ENCODE assay signal across 9 mouse cellular contexts in the genomic region with DNA sequence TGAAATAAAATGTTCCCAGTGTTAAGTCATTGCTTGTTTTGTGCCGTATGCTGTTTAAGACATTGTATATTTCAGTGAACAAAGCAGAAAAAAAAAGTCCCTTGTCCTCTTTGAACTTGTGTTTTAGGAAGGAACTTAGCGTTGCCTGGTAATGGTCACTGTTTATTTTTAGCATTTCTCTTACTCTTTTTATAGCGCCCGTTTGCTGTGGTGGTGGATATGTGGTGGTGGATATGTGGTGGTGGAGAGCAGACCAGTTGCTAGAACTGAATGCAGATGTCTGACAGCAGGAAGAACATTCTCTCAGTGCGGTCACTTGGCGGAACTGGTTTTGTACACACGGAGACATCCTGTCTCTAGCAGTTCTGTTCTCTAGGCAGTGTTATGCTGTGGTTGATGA. TPM values are rescaled to one million over a fixed set of nuclear protein-coding genes. Genes with fewer than 3 reads are reported as not detected.
DNase-seq lines count a peak whose midpoint lies in the region; ATAC-seq and TF ChIP-seq lines count a peak whose summit lies in the region.
"Had no signal": no experiment of that assay in that cellular context is flagged by ENCODE, and none has a peak within 500 bp of the region (broad histone marks: within the 10 kb centered on the region; RNA-seq: fewer than 3 reads in every experiment).

No protein-coding gene starts in this region.

- peaks cover 33% of the 10 kb centered on the region for H3K36me3 ChIP-seq in lung, embryonic 15.5 days
- H3K36me3 ChIP-seq in stomach, postnatal 0 days (ENCODE audit: control insufficient read depth, insufficient read depth, low read length): peaks cover 15% of the 10 kb centered on the region

- H3K4me1 ChIP-seq in lung, embryonic 15.5 days: no peaks in the 10 kb centered on the region
- no peaks in the 10 kb centered on the region for H3K4me1 ChIP-seq in stomach, postnatal 0 days (replicated peaks; ENCODE audit: control insufficient read depth, insufficient read depth)
- H3K4me1 ChIP-seq: limb, embryonic 13.5 days had no signal

- 53% methylated on average over 7 of the region's 7 CpGs for WGBS in lung, embryonic 15.5 days
- 58% methylated on average over 7 of the region's 7 CpGs for WGBS in stomach, postnatal 0 days

- peak; percentile 49; the same call in 1 of the 2 replicates for ATAC-seq in lung, embryonic 15.5 days (ENCODE audit: borderline replicate concordance, extremely low read depth, low FRiP score, low TSS enrichment)
- no peak for ATAC-seq in stomach, postnatal 0 days (ENCODE audit: low FRiP score, low TSS enrichment)

- H3K9me3 ChIP-seq in lung, embryonic 15.5 days: no peaks in the 10 kb centered on the region
- no peaks in the 10 kb centered on the region for H3K9me3 ChIP-seq in stomach, postnatal 0 days (ENCODE audit: control insufficient read depth, low read length)
- H3K9me3 ChIP-seq: limb, embryonic 13.5 days had no signal

- H3K4me2 ChIP-seq in lung, embryonic 15.5 days: no peak overlapping the region
- no peak overlapping the region for H3K4me2 ChIP-seq in stomach, postnatal 0 days (replicated peaks; ENCODE audit: low read depth)
- H3K4me2 ChIP-seq: limb, embryonic 13.5 days had no signal

- H3K4me3 ChIP-seq in lung, embryonic 15.5 days: no peak overlapping the region
- H3K4me3 ChIP-seq in stomach, postnatal 0 days (ENCODE audit: low read depth, low read length): no peak overlapping the region
- H3K4me3 ChIP-seq: limb, embryonic 13.5 days had no signal

- no peak for TF ChIP-seq EP300 in stomach, postnatal 0 days (optimal IDR thresholded peaks at IDR 0.05)

- DNase-seq in adrenal gland, postnatal 10 days: peak; percentile 11
- DNase-seq in adrenal gland, adult 18-20 months (ENCODE audit: low spot score in 2 of 2): no peak
- peak; percentile 10 to 16 for DNase-seq in right cerebral cortex, adult 2 months (ENCODE audit: low spot score in 2 of 2)
- no peak for DNase-seq in right cerebral cortex, adult 18-20 months
- DNase-seq in stomach, postnatal 0 days (ENCODE audit: low spot score): no peak
- DNase-seq in retina, postnatal 1 day: no peak
- DNase-seq in ovary, adult 18-20 months (ENCODE audit: low spot score): no peak

- no peak overlapping the region for H3K9ac ChIP-seq in lung, embryonic 15.5 days
- H3K9ac ChIP-seq in stomach, postnatal 0 days (ENCODE audit: low read length): no peak overlapping the region
- H3K9ac ChIP-seq: limb, embryonic 13.5 days had no signal

- H3K27ac ChIP-seq in lung, embryonic 15.5 days: no peak overlapping the region; the same call in 1 of the 2 replicates
- H3K27ac ChIP-seq in stomach, postnatal 0 days (replicated peaks): no peak overlapping the region
- H3K27ac ChIP-seq: limb, embryonic 13.5 days had no signal

- H3K27me3 ChIP-seq in lung, embryonic 15.5 days: no peaks in the 10 kb centered on the region
- H3K27me3 ChIP-seq in stomach, postnatal 0 days (ENCODE audit: control insufficient read depth, insufficient read depth, low read length): no peaks in the 10 kb centered on the region
- H3K27me3 ChIP-seq: limb, embryonic 13.5 days had no signal

- TF ChIP-seq CTCF in stomach, postnatal 0 days (IDR thresholded peaks at IDR 0.05; ENCODE audit: low read depth): peak; percentile 14; the same call in 1 of the 2 replicates

RNA-seq across cellular contexts. Expression of a gene that starts 8.1 kb away (rescaled TPM):
- 10 to 100 TPM; 70.1 to 73.6 TPM for total RNA-seq in adrenal gland, postnatal 10 days (2021)
- 10 to 100 TPM; 70.5 to 71.4 TPM for total RNA-seq in adrenal gland, adult 18-20 months (2021)
- polyA plus RNA-seq in lung, embryonic 15.5 days (2015; fragmentation: Nextera tagmentation; extraction: Ambion mirVana): 187 and 190 TPM in 2 replicates
- 106 and 107 TPM in 2 replicates for polyA plus RNA-seq in stomach, postnatal 0 days (2015; fragmentation: Nextera tagmentation; extraction: Ambion mirVana)

RNA-seq across cellular contexts. Expression of a gene that starts 25.7 kb away (rescaled TPM):
- 10 to 100 TPM; 12.6 to 13.0 TPM for total RNA-seq in adrenal gland, postnatal 10 days (2021)
- total RNA-seq in adrenal gland, adult 18-20 months (2021): 10 to 100 TPM in 1 of 2 experiments, 1 to 10 TPM in 1; 8.0 to 10.7 TPM
- polyA plus RNA-seq in lung, embryonic 15.5 days (2015; fragmentation: Nextera tagmentation; extraction: Ambion mirVana): 12.5 and 14.3 TPM in 2 replicates
- 5.9 TPM in 2 replicates for polyA plus RNA-seq in stomach, postnatal 0 days (2015; fragmentation: Nextera tagmentation; extraction: Ambion mirVana)

RNA-seq across cellular contexts. Expression of a gene that starts 45.9 kb away (rescaled TPM):
- 10 to 100 TPM; 11.4 to 12.4 TPM for total RNA-seq in adrenal gland, postnatal 10 days (2021)
- total RNA-seq in adrenal gland, adult 18-20 months (2021): 1 to 10 TPM; 6.5 to 7.1 TPM
- polyA plus RNA-seq in lung, embryonic 15.5 days (2015; fragmentation: Nextera tagmentation; extraction: Ambion mirVana): 12.7 and 20.7 TPM in 2 replicates
- polyA plus RNA-seq in stomach, postnatal 0 days (2015; fragmentation: Nextera tagmentation; extraction: Ambion mirVana): 379 and 398 TPM in 2 replicates

Comparison
In these comparisons a context has a peak if more than half of its experiments do, and no peak if none do; other contexts are left out.
1. DNase-seq: peak in adrenal gland, postnatal 10 days (single experiment) and right cerebral cortex, adult 2 months (2 of 2); none in adrenal gland, adult 18-20 months (0 of 2), right cerebral cortex, adult 18-20 months (single experiment), stomach, postnatal 0 days (single experiment), retina, postnatal 1 day (single experiment) and ovary, adult 18-20 months (single experiment).